Mouse (Mus musculus) midbrain, embryonic 11.5 days (tissue): ENCODE measurements around the gene Errfi1. TPM values are rescaled to one million over a fixed set of nuclear protein-coding genes. Genes with fewer than 3 reads are reported as not detected.
A peak's percentile ranks its signal among the peaks of the same experiment; 100 is the strongest.

ENCODE experiments used
- ATAC-seq: fragments of 200-750 bp; cut with Nextera tagmentation; 2 replicates; pipeline ENCODE4 v1.8.0; 2017; ENCODE audit warnings: moderate TSS enrichment, moderate library complexity; ENCODE audit not compliant: low FRiP score
- DNase-seq: peaks from one replicate; pipeline ENCODE4 v3.0.0; 2015; ENCODE audit warnings: low spot score; ENCODE audit errors: missing footprints
- H3K27ac ChIP-seq: fragments of 300-500 bp; sonication (generic); 2 replicates; pipeline ENCODE4 v1.5.1; 2014; ENCODE audit warnings: low read depth, low read length
- H3K27me3 ChIP-seq: fragments of 300-500 bp; sonication (generic); 2 replicates; pipeline ENCODE4 v1.6.1; 2014; ENCODE audit warnings: mild to moderate bottlenecking, low read length, moderate library complexity, mixed read lengths; ENCODE audit not compliant: control insufficient read depth, insufficient read depth
- H3K36me3 ChIP-seq: fragments of 300-500 bp; sonication (generic); 2 replicates; pipeline ENCODE4 v1.6.1; 2014; ENCODE audit warnings: mild to moderate bottlenecking, low read length, moderate library complexity, mixed read lengths; ENCODE audit not compliant: control insufficient read depth, insufficient read depth
- H3K4me1 ChIP-seq: fragments of 300-500 bp; sonication (generic); 2 replicates; pipeline ENCODE4 v1.6.1; 2014; ENCODE audit warnings: low read length; ENCODE audit not compliant: control insufficient read depth, insufficient read depth
- H3K4me2 ChIP-seq: fragments of 300-500 bp; sonication (generic); 2 replicates; pipeline ENCODE4 v1.6.1; 2014; ENCODE audit warnings: mild to moderate bottlenecking, moderate library complexity
- H3K4me3 ChIP-seq: fragments of 300-500 bp; sonication (generic); 2 replicates; pipeline ENCODE4 v1.5.1; 2014; ENCODE audit warnings: low read depth, low read length
- H3K9ac ChIP-seq: fragments of 300-500 bp; sonication (generic); 2 replicates; pipeline ENCODE4 v1.6.1; 2014; ENCODE audit warnings: low read length
- H3K9me3 ChIP-seq: fragments of 300-500 bp; sonication (generic); 2 replicates; pipeline ENCODE4 v1.6.1; 2016; ENCODE audit warnings: low read length; ENCODE audit not compliant: control insufficient read depth
- WGBS: fragments of 180-500 bp; shearing (Covaris S2); extraction: QIAGEN DNeasy Blood & Tissue Kit; methylation state at CpG from one replicate; pipeline ENCODE4 v1.1.7; 2014; 5-methylcytosine and 5-hydroxymethylcytosine counted together
- polyA plus RNA-seq: library from polyadenylated mRNA; unstranded; fragments of >200 nt; fragmentation: Nextera tagmentation; extraction: Ambion mirVana; gene quantifications from 2 replicates; pipeline ENCODE4 v1.2.1, GENCODE M21; 2014

Gene Errfi1
- 29.5 and 29.7 TPM in 2 replicates for polyA plus RNA-seq

DNA sequence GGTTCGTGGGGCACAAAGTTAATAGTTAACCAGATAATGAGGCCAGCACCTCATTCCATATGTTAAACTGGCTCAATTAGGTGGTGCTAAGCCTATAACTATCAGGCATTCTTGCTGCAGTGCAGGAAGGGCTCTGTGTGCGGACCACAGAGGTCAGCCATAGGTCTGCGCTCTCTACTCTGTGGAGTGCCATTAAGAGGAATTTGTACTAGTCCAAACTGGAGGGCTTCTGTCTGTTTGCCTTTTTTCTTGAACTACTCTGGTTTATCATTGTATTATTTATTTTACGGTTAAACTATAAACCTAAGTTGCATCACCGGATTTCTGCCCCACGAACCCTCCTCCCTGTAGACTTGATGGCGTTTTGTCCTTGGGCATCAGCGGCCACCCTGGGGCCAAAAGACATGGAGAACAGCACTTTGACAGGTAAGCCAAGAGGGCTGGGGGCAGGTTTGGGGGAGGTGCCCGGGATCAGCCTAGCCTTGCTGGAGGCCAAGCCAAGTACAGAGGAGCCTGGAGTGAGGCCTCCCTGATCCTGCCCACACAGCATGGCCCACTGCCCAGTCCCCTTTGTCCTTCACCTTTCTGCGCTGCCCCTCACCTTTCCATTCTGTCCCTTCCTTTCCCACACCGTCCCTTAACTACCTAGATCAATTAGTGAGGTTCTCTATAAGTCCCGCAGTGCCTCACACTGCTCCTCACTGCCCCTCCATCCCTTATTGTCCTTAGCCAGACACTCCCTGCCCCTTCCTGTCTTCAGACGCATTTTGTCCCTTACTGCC lies at the start of gene Errfi1:
Gene Errfi1 (plus strand): TSS at position 240 of the 782 bp plus-strand sequence.
- peak within 1 kb of the TSS; percentile 83 for H3K4me3 ChIP-seq
- ATAC-seq (peak; percentile 10; the same call in 1 of the 2 replicates), DNase-seq (no peak)
- WGBS: 53% methylated on average over 13 of the region's 13 CpGs
- no peak within 1 kb of the TSS for H3K27ac ChIP-seq
- H3K9me3 ChIP-seq: no peaks in the 10 kb centered on the region
- H3K4me2 ChIP-seq: peak within 1 kb of the TSS; percentile 68
- peaks cover 3% of the 10 kb centered on the region for H3K4me1 ChIP-seq
- no peaks in the 10 kb centered on the region for H3K36me3 ChIP-seq
- peaks cover 5% of the 10 kb centered on the region; the same call in 1 of the 2 replicates for H3K27me3 ChIP-seq
- peak within 1 kb of the TSS; percentile 41 for H3K9ac ChIP-seq

DNA sequence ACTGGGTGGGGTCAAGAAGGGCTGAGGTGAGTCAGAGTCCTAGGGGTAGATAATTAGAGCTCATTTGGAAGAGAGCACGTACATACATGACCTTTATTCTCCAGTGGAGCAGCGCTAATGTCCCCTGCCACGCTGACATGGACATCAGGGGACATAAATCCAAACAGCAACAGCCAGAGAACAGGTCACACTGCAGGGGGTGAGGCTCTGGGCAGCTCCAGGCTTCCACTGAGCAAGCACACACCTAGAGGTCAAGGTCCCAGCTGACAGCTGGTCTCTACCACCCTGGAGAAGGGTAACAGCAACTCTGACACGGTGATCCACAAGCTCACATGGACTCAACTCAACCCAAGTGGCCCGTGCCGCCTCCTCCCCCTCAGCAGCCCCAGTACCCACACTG lies 49.5 kb upstream of the Errfi1 start:
- Histone ChIP-seq H3K27me3 (no peaks in the 10 kb centered on the region), H3K4me1 (no peaks in the 10 kb centered on the region), H3K9me3 (no peaks in the 10 kb centered on the region), H3K4me3 (no peak overlapping the region), H3K36me3 (no peaks in the 10 kb centered on the region), H3K4me2 (no peak overlapping the region), H3K27ac (no peak overlapping the region), H3K9ac (no peak overlapping the region)
- DNase-seq (no peak), ATAC-seq (no peak)
- 74% methylated on average over 6 of the region's 6 CpGs for WGBS

DNA sequence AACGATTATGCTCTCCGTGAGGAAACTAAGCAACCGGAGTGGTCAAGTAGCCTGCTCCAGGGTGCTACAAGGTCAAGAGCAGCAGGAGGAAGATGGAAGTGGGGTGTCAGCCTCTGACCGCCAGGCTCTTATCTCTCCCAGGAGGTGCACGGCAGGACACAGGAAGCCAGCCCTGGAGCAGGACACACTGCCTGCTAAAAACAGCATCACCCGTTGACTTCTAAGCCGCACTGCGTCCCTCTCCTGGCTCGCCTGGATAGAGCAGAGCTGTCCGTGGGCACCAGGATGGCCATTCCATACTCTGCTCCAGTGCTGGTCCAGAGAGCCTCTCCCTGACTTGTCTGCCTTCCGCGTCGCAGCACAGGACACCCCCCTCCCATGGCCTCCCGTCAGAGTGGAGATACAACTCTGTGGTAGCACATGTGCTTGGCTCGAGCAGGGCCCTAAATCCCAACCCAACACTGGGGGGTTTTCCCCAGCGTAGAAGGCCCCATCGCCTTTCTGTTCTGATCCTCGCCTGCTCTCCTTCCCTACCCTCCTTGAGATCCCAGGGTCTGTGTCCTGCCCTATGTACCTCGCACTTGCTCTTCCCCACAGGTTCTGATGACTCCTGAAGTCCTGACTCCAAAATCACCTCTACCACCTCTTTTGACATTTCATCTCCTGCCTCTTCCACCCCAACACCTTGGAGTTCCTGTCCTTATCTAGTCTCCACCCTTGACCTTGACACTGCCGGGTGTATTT lies 45.8 kb upstream of the Errfi1 start:
- Histone ChIP-seq H3K4me2 (no peak overlapping the region), H3K9ac (no peak overlapping the region), H3K4me1 (no peaks in the 10 kb centered on the region), H3K36me3 (no peaks in the 10 kb centered on the region), H3K27ac (no peak overlapping the region), H3K9me3 (no peaks in the 10 kb centered on the region), H3K27me3 (no peaks in the 10 kb centered on the region), H3K4me3 (no peak overlapping the region)
- DNase-seq (no peak), ATAC-seq (no peak)
- 75% methylated on average over 20 of the region's 20 CpGs for WGBS

DNA sequence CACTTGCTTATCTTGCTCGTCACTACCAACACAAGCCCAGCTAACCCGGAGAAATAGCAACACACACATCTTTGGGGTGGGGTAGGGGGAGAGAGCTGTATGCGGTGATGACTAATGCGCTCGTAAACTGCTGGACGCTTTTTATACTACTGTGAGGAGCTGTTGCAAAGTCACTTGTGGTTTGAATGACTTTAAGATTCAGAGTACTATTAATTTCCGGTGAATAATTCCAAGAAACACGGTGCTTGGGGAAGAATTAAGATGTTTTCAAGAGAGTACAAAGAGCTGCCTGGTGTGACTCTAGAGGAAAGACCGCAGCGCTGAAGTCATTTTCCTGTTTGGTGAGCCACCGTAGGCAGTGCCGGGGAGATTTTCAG lies 45.3 kb upstream of the Errfi1 start:
- no peaks in the 10 kb centered on the region for H3K4me1 ChIP-seq
- no peak overlapping the region for H3K4me3 ChIP-seq
- 86% methylated on average over 12 of the region's 12 CpGs for WGBS
- H3K9me3 ChIP-seq: no peaks in the 10 kb centered on the region
- no peak overlapping the region for H3K9ac ChIP-seq
- no peak overlapping the region for H3K4me2 ChIP-seq
- H3K27ac ChIP-seq: no peak overlapping the region
- no peaks in the 10 kb centered on the region for H3K27me3 ChIP-seq
- H3K36me3 ChIP-seq: no peaks in the 10 kb centered on the region
- no peak for ATAC-seq
- no peak for DNase-seq

DNA sequence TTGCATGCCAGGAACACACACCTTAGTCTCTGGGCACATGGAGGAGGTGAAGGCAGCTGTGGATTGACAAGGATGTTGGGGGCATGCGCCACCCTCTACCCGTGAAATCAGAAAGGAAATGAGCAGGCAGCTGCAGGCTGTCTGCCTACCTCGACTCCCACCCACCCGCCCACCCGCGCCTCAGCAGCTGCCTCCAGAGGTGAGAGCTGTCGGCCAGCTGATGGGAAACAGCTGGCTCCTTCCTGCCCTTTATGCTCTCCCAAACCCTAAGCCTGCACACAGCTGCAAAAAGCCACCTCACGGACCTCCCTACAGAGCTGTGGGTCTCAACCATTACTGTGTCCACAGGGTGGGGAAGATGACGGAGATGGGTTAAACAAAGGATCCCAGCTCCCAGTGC lies 44.4 kb upstream of the Errfi1 start:
- Histone ChIP-seq H3K4me2 (no peak overlapping the region), H3K4me3 (no peak overlapping the region), H3K4me1 (no peaks in the 10 kb centered on the region), H3K9ac (no peak overlapping the region), H3K9me3 (no peaks in the 10 kb centered on the region), H3K36me3 (no peaks in the 10 kb centered on the region), H3K27me3 (no peaks in the 10 kb centered on the region), H3K27ac (no peak overlapping the region)
- no peak for ATAC-seq
- no peak for DNase-seq
- WGBS: 74% methylated on average over 9 of the region's 9 CpGs

DNA sequence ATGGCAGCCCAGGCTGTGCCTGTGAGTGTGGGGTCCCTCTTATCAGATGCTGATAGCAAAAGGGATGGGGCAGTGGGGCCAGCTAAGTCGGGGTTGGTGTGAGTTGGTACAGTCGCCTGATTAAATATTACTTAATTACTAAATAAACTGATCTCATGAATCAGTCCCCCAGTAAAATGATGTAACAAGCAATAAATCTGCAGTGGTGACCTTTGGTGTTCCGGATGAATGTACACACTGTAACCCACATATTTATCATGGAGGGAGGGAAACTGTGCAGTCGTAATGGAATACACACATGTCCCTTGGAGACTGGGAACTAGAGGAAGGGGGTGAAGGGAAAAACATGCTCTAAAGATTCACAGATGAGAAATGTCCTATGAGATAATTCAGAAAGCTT lies 38.6 kb upstream of the Errfi1 start:
- Histone ChIP-seq H3K4me2 (no peak overlapping the region), H3K9me3 (no peaks in the 10 kb centered on the region), H3K9ac (no peak overlapping the region), H3K27me3 (no peaks in the 10 kb centered on the region), H3K27ac (no peak overlapping the region), H3K4me3 (no peak overlapping the region), H3K4me1 (no peaks in the 10 kb centered on the region), H3K36me3 (no peaks in the 10 kb centered on the region)
- WGBS: 86% methylated on average over 4 of the region's 4 CpGs
- ATAC-seq (no peak), DNase-seq (no peak)

DNA sequence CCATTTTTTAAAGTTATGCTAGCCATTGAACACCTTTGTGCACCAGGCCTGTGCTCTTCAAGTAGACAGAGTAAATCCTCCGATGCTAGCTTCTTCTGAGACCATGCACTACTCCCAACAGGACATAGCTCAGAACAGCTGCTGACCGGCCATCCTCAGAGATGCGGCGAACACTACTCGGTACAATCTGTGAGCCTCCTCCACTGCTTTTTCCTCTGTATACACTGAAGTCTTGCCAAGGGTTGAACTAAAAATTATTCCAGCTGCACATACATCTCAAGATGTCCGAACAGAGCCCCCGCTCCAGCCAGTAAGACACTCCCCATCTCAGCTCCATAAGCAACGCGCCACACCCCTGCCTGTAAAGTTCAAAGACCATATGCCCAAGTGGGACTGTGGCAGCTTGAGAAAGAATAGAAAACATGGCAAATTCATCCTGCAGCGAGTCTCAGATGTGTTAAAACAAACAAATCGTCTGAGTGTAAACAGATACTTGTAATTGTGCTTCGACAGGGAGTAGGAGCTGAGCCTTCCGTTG lies 37.2 kb upstream of the Errfi1 start:
- no peak overlapping the region for H3K4me2 ChIP-seq
- H3K9ac ChIP-seq: no peak overlapping the region
- H3K4me3 ChIP-seq: no peak overlapping the region
- no peaks in the 10 kb centered on the region for H3K9me3 ChIP-seq
- ATAC-seq: no peak
- 82% methylated on average over 13 of the region's 13 CpGs for WGBS
- H3K27ac ChIP-seq: no peak overlapping the region
- no peaks in the 10 kb centered on the region for H3K27me3 ChIP-seq
- DNase-seq: no peak
- no peaks in the 10 kb centered on the region for H3K36me3 ChIP-seq
- no peaks in the 10 kb centered on the region for H3K4me1 ChIP-seq

DNA sequence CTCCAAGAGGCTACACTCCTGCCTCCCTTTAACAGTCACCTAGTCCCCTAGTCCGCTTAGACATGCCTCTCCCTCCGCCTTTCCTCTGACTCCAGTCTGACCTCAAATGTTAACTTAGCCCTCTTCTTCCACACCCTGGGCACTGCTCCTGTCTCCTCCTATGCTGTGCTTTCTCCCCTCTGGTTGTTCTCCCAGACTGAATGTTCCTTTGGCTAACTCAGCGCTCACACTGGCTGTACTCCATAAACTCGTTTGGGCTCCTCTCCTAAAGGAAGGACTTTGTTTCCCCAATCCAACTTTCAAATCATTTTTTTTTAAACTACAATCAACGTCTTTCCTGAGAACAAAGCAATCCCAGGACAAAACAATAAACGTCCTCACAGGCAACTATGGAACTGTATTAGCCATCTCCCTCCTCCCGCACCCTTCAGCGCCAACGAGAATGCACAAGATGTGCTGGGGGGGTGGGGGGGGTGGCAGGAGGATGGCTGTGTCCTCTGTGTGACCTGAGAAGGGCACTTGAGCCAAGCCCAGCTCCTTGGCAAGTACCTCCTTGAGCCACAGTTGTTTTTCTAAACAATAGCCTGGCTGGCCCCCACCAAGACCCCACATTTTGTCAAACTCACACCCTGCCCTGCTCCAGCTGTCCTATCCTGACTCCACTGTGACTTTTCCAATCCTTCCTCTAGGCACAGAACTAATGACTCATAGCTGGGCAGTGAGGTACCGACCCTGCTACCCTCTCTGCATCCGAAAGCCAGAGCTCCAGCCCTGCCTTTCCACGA lies 34.4 kb upstream of the Errfi1 start:
- Histone ChIP-seq H3K36me3 (no peaks in the 10 kb centered on the region), H3K4me2 (no peak overlapping the region), H3K27me3 (no peaks in the 10 kb centered on the region), H3K27ac (no peak overlapping the region), H3K4me1 (0 out of 2 replicates have a peak, but pooled peaks cover 2% of the 10 kb centered on the region), H3K4me3 (no peak overlapping the region), H3K9ac (no peak overlapping the region), H3K9me3 (no peaks in the 10 kb centered on the region)
- ATAC-seq (no peak), DNase-seq (no peak)
- WGBS: 79% methylated on average over 12 of the region's 12 CpGs
